8 mouse cellular contexts compared by ENCODE assay signal in genomic region chr4:133130890-133131741, GRCm38 (mm10). TPM values are rescaled to one million over a fixed set of nuclear protein-coding genes. Genes with fewer than 3 reads are reported as not detected.
DNase-seq lines count a peak whose midpoint lies in the region; ATAC-seq and TF ChIP-seq lines count a peak whose summit lies in the region.

No protein-coding gene starts in this region.

- H3K27me3 ChIP-seq in heart, postnatal 0 days (ENCODE audit: control insufficient read depth, insufficient read depth, low read length) = no peaks in the 10 kb centered on the region
- H3K27me3 ChIP-seq in liver, embryonic 13.5 days = no peaks in the 10 kb centered on the region

- peak overlapping the region; percentile 96 for H3K27ac ChIP-seq in heart, postnatal 0 days (ENCODE audit: low read depth)
- peak overlapping the region; percentile 88 for H3K27ac ChIP-seq in liver, embryonic 13.5 days

- no peak for TF ChIP-seq EP300 in heart, postnatal 0 days (IDR thresholded peaks at IDR 0.05; ENCODE audit: low read depth)

- WGBS in heart, postnatal 0 days = under 1% methylated on average over 17 of the region's 17 CpGs
- WGBS in liver, embryonic 13.5 days (ENCODE audit: insufficient replicate concordance) = 1% methylated on average over 17 of the region's 17 CpGs

- H3K9ac ChIP-seq in heart, postnatal 0 days (replicated peaks; ENCODE audit: low read depth, low read length) = peak overlapping the region; percentile 94
- H3K9ac ChIP-seq in liver, embryonic 13.5 days = peak overlapping the region; percentile 96

- peaks cover 12% of the 10 kb centered on the region for H3K4me1 ChIP-seq in heart, postnatal 0 days (ENCODE audit: control insufficient read depth, insufficient read depth)
- peaks cover 29% of the 10 kb centered on the region for H3K4me1 ChIP-seq in liver, embryonic 13.5 days (replicated peaks)

- H3K4me3 ChIP-seq in heart, postnatal 0 days (ENCODE audit: low read depth, low read length) = peak overlapping the region; percentile 97
- H3K4me3 ChIP-seq in liver, embryonic 13.5 days (replicated peaks) = peak overlapping the region; percentile 95

- H3K36me3 ChIP-seq in heart, postnatal 0 days (replicated peaks; ENCODE audit: control insufficient read depth, insufficient read depth, low read length) = peaks cover 13% of the 10 kb centered on the region; the same call in 1 of the 2 replicates
- peaks cover 14% of the 10 kb centered on the region for H3K36me3 ChIP-seq in liver, embryonic 13.5 days

- H3K9me3 ChIP-seq in heart, postnatal 0 days (replicated peaks; ENCODE audit: control insufficient read depth, low read length) = no peaks in the 10 kb centered on the region
- H3K9me3 ChIP-seq in liver, embryonic 13.5 days (replicated peaks) = no peaks in the 10 kb centered on the region

- peak; percentile 10 for DNase-seq in gastrocnemius, postnatal 25 days
- no peak for DNase-seq in gastrocnemius, adult 18-20 months (ENCODE audit: low spot score)
- DNase-seq in c-Kit-positive CD71-positive TER-119-negative erythroid progenitor cells, embryonic 14.5 days (ENCODE audit: low read depth) = peak; percentile 36
- DNase-seq in heart, postnatal 0 days (ENCODE audit: low spot score) = no peak
- DNase-seq in liver, embryonic 13.5 days = no peak
- peak; percentile 59 for DNase-seq in naive thymus-derived CD4-positive, alpha-beta T cell, adult 2 months (ENCODE audit: low read depth)
- DNase-seq in frontal cortex, postnatal 10 days (ENCODE audit: low spot score in 2 of 2) = no peak
- no peak for DNase-seq in gastrocnemius, adult 8-10 months (ENCODE audit: low spot score in 2 of 2)

- ATAC-seq in heart, postnatal 0 days (ENCODE audit: insufficient read depth, low read depth) = no peak
- peak; percentile 23; the same call in 1 of the 2 replicates for ATAC-seq in liver, embryonic 13.5 days (ENCODE audit: low read depth)

- no peak for TF ChIP-seq CTCF in heart, postnatal 0 days (IDR thresholded peaks at IDR 0.05; ENCODE audit: low read depth)

- H3K4me2 ChIP-seq in heart, postnatal 0 days (ENCODE audit: low read depth, low read length) = peak overlapping the region; percentile 89
- peak overlapping the region; percentile 89 for H3K4me2 ChIP-seq in liver, embryonic 13.5 days

RNA-seq across cellular contexts. Expression of gene Wasf2, which starts 0.8 kb away (rescaled TPM):
- 10 to 100 TPM; 33.8 to 39.7 TPM for total RNA-seq in gastrocnemius, postnatal 25 days (2021)
- 10 to 100 TPM; 29.1 to 33.3 TPM for total RNA-seq in gastrocnemius, adult 18-20 months (2021)
- total RNA-seq in heart, postnatal 0 days (2014; rRNA removed; ENCODE audit: low replicate concordance) = 54.5 and 119 TPM in 2 replicates
- 55.4 and 62.4 TPM in 2 replicates for polyA plus RNA-seq in heart, postnatal 0 days (2015; fragmentation: Nextera tagmentation; extraction: Ambion mirVana)
- polyA plus RNA-seq in liver, embryonic 13.5 days (2015; fragmentation: Nextera tagmentation; extraction: Ambion mirVana) = 52.3 and 54.0 TPM in 2 replicates
- total RNA-seq in gastrocnemius, adult 8-10 months (2022) = 10 to 100 TPM; 18.8 to 27.9 (median 27.3) TPM

Comparison
In these comparisons a context has a peak if more than half of its experiments do, and no peak if none do; other contexts are left out.
1. DNase-seq: peak in gastrocnemius, postnatal 25 days (single experiment), c-Kit-positive CD71-positive TER-119-negative erythroid progenitor cells, embryonic 14.5 days (single experiment) and naive thymus-derived CD4-positive, alpha-beta T cell, adult 2 months (single experiment); none in gastrocnemius, adult 18-20 months (single experiment), heart, postnatal 0 days (single experiment), liver, embryonic 13.5 days (single experiment), frontal cortex, postnatal 10 days (0 of 2) and gastrocnemius, adult 8-10 months (0 of 2).